Mouse (Mus musculus): ENCODE measurements at regions not wholly inside any gene's neighbourhood (a gene's known extent, or its start where the extent isn't known, plus 50 kb on each side); places are given as distances from the start of the nearest gene placed in this dataset.

DNA sequence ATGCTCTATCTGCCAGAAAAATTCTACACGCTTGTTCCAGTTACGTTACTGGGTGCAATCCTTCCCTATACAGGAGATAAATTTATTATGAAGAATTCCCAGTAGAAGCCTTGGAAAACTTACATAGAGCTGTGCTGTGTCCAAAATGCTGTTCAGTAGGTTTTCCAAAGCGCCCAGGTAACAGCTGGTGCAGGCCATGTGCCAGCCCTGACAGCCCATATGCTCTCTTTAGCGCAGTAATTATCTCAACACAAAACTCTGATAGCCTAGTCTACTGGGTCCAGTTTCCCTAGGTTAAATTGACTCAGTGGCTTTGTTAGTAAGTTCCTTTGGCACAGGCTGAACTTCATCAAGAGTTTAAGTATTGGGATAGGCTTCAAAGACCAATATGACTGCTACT, 122.2 kb upstream of the Rnf219 start:
- TF ChIP-seq MAFK (IDR thresholded peaks at IDR 0.05; ENCODE audit: insufficient read depth, low read depth, low read length) = no peak
- TF ChIP-seq ZNF384 (IDR thresholded peaks at IDR 0.05; ENCODE audit: low read depth, low read length) = no peak
- TF ChIP-seq ZC3H11A (IDR thresholded peaks at IDR 0.05; ENCODE audit: borderline replicate concordance, low read depth, low read length) = no peak
- TF ChIP-seq CHD2 (IDR thresholded peaks at IDR 0.05; ENCODE audit: low read depth, low read length) = no peak
